Mouse (Mus musculus) cerebellum, postnatal 14 days (tissue): Measurements from ENCODE around the gene Tmtc4.
A peak's percentile ranks its signal among the peaks of the same experiment; 100 is the strongest.

Source experiments
- DNase-seq, 2 experiments: peaks; one replicate each; pipeline ENCODE4 v3.0.0; 2021; ENCODE audit warnings: mixed read lengths in 2 of 2

The Tmtc4 gene

GRCm38 (mm10) chr14:122901177-122901576 lies 82.7 kb downstream of the Tmtc4 start:
- no peak for DNase-seq

DNA sequence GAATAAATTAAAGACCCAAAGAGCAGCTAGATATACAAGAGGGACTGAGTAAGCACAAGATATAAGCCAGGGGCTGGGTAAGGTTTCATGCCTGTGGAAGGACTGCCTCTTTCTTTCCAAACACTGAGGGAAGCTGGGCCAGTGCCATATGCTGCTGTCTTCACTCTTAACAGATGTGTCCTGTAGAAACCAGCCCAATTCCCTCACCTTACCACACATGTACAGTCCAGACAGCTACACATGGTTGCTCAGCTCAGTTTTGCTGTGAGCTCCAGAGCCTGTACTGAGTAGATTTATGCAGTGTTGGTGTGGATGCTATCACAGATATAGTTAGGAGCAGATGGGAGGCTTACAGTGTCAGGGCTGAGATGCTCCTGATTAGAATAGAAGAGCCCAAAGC lies 83.2 kb downstream of the Tmtc4 start:
- DNase-seq: peak; percentile 45 to 47

DNA sequence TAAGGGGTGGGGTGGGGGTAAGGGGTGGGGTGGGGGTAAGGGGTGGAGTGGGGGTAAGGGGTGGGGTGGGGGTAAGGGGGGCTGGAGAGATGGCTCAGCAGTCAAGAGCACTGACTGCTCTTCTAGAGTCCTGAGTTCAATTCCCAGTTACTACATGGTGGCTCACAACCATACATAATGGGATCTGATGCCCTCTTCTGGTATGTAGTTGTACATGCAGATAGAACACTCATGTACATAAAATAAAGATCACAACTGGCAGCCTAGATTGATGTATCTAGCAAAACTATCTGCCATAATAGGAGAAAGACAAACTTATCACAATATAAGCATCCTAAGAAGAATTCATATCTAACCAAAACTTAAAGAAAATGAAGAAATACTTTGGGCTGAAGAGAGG lies 85.3 kb downstream of the Tmtc4 start:
- DNase-seq: no peak

DNA sequence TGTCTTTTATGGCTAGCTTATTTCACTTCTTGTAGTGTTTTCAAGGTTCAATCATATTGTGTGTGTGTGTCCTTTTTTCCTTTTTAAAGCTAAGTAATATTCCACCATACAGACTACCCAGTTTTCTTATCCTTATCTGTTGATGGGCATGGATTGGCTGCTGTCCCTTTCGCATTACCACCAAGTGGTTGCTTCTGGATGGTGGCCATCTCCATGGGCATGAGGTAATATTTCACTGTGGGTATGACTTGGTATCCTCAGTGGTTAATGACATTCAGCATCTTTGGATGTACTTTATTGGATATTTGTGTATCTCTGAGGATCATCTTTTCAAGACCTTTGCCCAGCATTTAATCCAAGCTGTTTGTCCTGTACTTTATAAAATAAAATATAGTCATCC lies 87.7 kb downstream of the Tmtc4 start:
- DNase-seq: peak in 1 of 2 experiments; percentile 36

- DNase-seq: peak; percentile 41 to 44
These were observed 92.3 kb downstream of the Tmtc4 start for GRCm38 (mm10) chr14:122891470-122891968.

DNA sequence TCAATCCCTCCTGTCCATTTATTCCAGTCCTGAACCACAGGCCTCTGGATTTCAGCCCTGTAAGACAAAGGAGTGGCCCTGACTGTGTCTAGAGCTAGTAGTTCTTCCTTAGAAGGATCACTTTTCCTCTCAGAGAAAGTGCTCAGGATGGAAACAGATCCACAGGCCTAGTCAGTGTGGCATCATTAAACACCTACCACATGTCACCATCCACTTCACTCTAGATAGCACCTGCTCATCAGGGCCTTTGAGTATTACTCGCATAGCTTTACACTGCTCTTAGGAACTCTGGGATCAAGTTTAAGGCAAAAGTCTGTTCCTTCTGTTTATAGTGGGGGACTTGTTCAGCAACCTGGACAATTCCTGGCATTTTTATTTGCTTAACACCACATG lies 95.4 kb downstream of the Tmtc4 start:
- no peak for DNase-seq

DNA sequence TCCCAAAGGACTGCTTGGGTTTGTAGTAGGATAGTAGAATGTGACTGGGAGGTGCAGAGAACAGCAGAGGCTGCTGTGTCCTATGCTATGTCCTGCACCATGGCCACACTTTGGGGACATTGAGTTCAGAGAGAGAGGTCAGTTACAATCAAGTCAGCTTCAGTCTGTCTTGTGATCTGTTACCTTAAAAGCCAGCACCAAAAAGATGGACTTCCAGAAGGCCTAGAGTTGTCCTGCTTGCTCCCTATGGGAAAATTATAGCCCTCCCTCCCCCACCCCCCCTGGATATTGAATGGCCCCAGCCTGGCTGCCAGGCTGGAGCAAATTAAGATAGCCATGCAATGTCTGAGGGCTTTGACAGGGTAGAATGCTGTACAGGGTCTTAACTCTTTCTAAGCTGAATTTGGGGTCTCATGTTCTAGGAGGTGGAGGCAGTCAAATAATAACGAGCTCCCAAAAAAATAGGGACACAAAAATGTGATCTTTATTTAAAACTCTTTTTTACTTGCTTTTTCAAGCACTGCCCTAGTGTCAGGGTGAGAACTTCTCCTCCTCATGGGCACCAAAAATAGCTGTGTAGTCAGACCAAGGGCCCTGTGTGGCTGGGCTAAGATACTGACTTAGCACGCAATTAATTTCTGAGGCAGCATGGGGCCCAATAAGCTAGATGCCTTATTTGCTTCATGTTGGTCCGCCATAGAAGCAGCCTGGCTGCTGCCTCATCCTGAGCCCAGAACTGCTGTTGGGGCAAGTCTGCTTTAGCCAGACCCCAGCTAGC lies 95.9 kb downstream of the Tmtc4 start:
- peak in 1 of 2 experiments; percentile 19 for DNase-seq

DNA sequence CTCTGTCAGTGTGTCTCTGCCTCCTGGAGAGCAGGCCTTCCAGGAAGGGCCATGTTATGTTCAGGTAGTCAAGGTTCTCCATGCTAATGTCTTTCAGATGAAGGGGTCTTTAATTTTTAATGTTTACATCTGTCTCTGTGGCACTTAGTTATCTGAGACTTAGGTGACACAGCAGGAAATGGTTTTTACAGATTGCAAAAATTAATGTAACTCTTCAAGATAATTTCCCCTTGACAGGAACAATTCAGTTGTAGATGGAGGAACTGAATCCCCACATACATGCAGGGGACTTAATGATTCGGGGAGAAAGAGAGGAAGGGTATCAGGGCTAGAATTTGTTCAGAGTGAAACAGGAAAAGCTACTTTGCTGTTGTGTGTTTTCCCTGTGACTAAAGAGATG lies 96.6 kb downstream of the Tmtc4 start:
- no peak for DNase-seq

- peak; percentile 93 to 98 for DNase-seq
These were observed 97.9 kb downstream of the Tmtc4 start for GRCm38 (mm10) chr14:122885893-122886292.

GRCm38 (mm10) chr14:122883821-122884584 lies 99.8 kb downstream of the Tmtc4 start:
- peak; percentile 40 to 52 for DNase-seq

DNA sequence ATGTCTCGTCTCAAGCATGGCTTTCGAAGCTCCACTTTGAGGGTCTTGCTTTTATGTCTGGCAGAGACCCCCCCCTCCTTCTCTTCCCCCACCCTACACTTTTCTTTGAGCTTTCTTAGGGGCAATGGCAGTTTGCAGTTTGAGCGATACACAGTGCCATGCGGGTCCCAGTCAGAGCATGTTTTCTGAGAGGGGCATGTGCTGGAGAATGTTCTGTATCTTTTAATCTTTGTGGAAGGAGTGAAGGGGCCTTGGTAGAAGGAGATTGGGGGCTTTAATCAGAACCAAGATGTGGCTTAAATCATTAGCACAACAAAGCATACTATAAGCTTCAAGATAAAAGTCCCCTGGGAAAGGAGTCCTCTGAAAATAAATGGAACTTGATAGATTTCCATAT lies 100.4 kb downstream of the Tmtc4 start:
- no peak for DNase-seq

GRCm38 (mm10) chr14:122882795-122883409 lies 100.9 kb downstream of the Tmtc4 start:
- DNase-seq: peak in 1 of 2 experiments; percentile 42

- DNase-seq: peak; percentile 48 to 67
These were observed 101.6 kb downstream of the Tmtc4 start for GRCm38 (mm10) chr14:122882201-122882639.

GRCm38 (mm10) chr14:122881699-122882098 lies 102.1 kb downstream of the Tmtc4 start:
- DNase-seq: peak in 1 of 2 experiments; percentile 49

DNA sequence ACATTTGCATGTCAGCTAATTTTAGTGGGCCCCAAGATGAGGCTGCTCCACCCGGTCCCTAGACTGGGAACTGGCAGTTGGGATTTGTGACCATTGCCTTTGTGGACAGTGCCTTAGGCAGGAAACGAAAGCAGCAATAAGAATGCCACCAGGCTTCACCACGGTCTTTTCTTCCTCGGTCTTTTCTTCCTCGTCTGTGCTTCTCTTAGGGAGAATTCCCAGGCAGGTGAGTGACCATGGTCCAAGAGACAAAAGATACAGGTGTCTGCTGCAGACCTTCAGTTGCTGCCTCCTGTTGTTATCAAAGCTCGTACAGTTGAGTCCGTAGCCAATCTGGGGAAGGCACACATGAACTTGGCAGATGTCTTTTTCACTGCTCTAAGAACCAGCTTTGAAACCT lies 103.5 kb downstream of the Tmtc4 start:
- DNase-seq: peak; percentile 42 to 64

GRCm38 (mm10) chr14:122877787-122878186 lies 106.0 kb downstream of the Tmtc4 start:
- DNase-seq: peak; percentile 44 to 45

DNA sequence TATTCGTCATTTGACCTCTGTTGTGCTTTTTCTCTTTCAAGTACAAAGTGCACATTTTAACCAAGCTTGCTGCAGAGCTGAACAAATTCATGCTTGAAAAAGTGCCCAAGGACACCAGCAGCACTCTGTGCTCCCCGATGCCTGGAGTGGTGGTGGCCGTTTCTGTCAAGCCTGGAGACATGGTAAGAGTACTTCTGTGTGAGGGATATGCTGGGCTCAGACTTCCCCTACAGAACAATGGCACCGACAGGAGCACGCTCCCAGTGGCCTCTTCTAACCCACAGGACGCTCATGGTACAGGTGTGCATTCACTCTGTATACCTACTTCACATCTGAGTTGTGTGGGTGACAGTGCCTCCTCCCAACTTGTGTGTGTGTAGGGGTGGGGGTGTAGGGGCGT lies 107.1 kb downstream of the Tmtc4 start:
- DNase-seq: peak; percentile 36 to 64

GRCm38 (mm10) chr14:122876163-122876562 lies 107.7 kb downstream of the Tmtc4 start:
- peak; percentile 92 to 95 for DNase-seq

GRCm38 (mm10) chr14:122875636-122876035 lies 108.2 kb downstream of the Tmtc4 start:
- DNase-seq: peak; percentile 54 to 60

GRCm38 (mm10) chr14:122875056-122875455 lies 108.8 kb downstream of the Tmtc4 start:
- peak; percentile 71 to 78 for DNase-seq

GRCm38 (mm10) chr14:122872612-122873011 lies 111.2 kb downstream of the Tmtc4 start:
- no peak for DNase-seq

DNA sequence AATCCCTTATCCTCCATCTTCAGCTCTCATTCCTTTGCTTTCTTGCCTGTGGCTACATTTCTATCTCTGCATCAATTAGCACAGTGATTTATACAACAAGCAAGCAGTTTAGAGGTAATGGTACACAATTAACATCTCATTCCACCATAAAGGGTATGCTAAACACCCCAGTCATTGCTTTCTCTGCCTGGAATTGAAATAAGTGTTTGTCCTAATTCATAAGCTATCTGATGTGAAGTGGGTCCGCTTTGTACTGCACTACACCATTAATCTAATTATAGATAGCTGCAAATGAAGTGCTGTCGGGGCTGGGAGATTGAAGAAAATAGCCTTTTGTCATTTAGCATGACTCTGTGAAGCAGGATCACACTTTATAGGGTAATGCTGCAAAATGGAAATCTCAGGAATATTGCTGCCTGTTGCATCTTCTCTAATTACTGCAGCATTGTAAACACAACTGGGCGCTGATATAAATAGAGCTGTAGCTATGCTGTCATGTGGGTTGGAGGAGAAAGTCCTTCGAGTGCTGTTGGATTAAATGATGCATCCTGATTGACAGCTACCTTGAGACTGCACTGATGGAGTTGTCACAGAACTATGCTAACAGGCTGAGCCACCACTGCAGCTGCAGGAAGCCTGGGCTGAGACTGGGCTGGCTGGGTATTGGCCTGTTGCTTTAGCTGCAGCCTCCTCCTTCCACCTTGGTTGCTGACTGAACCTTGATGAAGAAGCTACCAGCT lies 111.8 kb downstream of the Tmtc4 start:
- no peak for DNase-seq

GRCm38 (mm10) chr14:122869831-122870230 lies 114.0 kb downstream of the Tmtc4 start:
- DNase-seq: no peak
